In the genomic region with DNA sequence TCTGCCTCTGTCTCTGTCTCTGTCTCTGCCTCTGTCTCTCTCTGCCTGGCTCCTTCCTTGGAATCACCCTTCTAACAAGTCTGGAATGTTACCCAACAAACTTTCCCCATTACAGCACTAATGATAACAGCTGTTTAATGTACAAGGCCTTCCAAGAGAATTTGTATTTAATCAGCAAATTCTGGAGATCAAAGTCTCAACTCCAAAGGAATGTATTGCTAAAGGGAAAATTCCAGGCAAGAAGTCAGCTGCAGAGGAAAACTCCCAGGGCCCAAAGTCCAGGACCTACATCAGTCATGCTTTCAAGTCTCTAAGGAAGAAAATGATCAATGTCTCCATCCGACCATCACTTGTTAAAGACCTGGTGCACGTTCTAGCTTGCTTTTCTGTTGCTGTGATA, we compare ENCODE assay signal across 18 mouse cellular contexts. TPM values are rescaled to one million over a fixed set of nuclear protein-coding genes. Genes with fewer than 3 reads are reported as not detected.
DNase-seq lines count a peak whose midpoint lies in the region; ATAC-seq and TF ChIP-seq lines count a peak whose summit lies in the region.
"Had no signal": no experiment of that assay in that cellular context is flagged by ENCODE, and none has a peak within 500 bp of the region (broad histone marks: within the 10 kb centered on the region; RNA-seq: fewer than 3 reads in every experiment).

No protein-coding gene starts in this region.

- WGBS in lung, embryonic 14.5 days, result 45% methylated on average over 2 of the region's 2 CpGs
- 34% methylated on average over 2 of the region's 2 CpGs for WGBS in intestine, postnatal 0 days
- WGBS in kidney, embryonic 16.5 days, result 27% methylated on average over 2 of the region's 2 CpGs
- WGBS in stomach, postnatal 0 days, result 37% methylated on average over 2 of the region's 2 CpGs

- no peaks in the 10 kb centered on the region for H3K27me3 ChIP-seq in lung, embryonic 14.5 days (ENCODE audit: insufficient read depth, low read length)
- no peaks in the 10 kb centered on the region for H3K27me3 ChIP-seq in intestine, postnatal 0 days (replicated peaks; ENCODE audit: control insufficient read depth, insufficient read depth, low read length)
- no peaks in the 10 kb centered on the region for H3K27me3 ChIP-seq in kidney, embryonic 16.5 days (ENCODE audit: insufficient read depth, low read length)
- no peaks in the 10 kb centered on the region for H3K27me3 ChIP-seq in stomach, postnatal 0 days (ENCODE audit: control insufficient read depth, insufficient read depth, low read length)
- H3K27me3 ChIP-seq: hindbrain, embryonic 15.5 days; midbrain, embryonic 15.5 days had no signal

- H3K4me1 ChIP-seq in lung, embryonic 14.5 days (ENCODE audit: insufficient read depth), result peaks cover 26% of the 10 kb centered on the region
- H3K4me1 ChIP-seq in intestine, postnatal 0 days (replicated peaks; ENCODE audit: control insufficient read depth, insufficient read depth, low read length), result peaks cover 4% of the 10 kb centered on the region; the same call in 1 of the 2 replicates
- peaks cover 24% of the 10 kb centered on the region for H3K4me1 ChIP-seq in kidney, embryonic 16.5 days (ENCODE audit: insufficient read depth, low read length)
- peaks cover 7% of the 10 kb centered on the region for H3K4me1 ChIP-seq in stomach, postnatal 0 days (replicated peaks; ENCODE audit: control insufficient read depth, insufficient read depth)

- no peak overlapping the region for H3K9ac ChIP-seq in lung, embryonic 14.5 days
- H3K9ac ChIP-seq in intestine, postnatal 0 days (ENCODE audit: low read depth, low read length), result no peak overlapping the region
- H3K9ac ChIP-seq in kidney, embryonic 16.5 days (replicated peaks; ENCODE audit: low read length), result no peak overlapping the region
- H3K9ac ChIP-seq in stomach, postnatal 0 days (ENCODE audit: low read length), result no peak overlapping the region
- H3K9ac ChIP-seq: hindbrain, embryonic 15.5 days; midbrain, embryonic 15.5 days had no signal

- no peak for ATAC-seq in lung, embryonic 14.5 days (ENCODE audit: insufficient read depth)
- ATAC-seq in intestine, postnatal 0 days, result peak; percentile 81
- no peak for ATAC-seq in kidney, embryonic 16.5 days (ENCODE audit: low FRiP score, low TSS enrichment)
- peak; percentile 48; the same call in 1 of the 2 replicates for ATAC-seq in stomach, postnatal 0 days (ENCODE audit: low FRiP score, low TSS enrichment)
- ATAC-seq in megakaryocyte progenitor cell, adult 5-6 weeks (replicated peaks; ENCODE audit: poor library complexity), result no peak
- ATAC-seq: CD4-positive, CD25-positive, alpha-beta regulatory T cell, adult 4 months; forebrain, embryonic 14.5 days; midbrain, embryonic 15.5 days had no signal

- TF ChIP-seq EP300 in stomach, postnatal 0 days (optimal IDR thresholded peaks at IDR 0.05), result no peak

- no peaks in the 10 kb centered on the region for H3K36me3 ChIP-seq in lung, embryonic 14.5 days (ENCODE audit: insufficient read depth)
- no peaks in the 10 kb centered on the region for H3K36me3 ChIP-seq in intestine, postnatal 0 days (ENCODE audit: control insufficient read depth, insufficient read depth)
- no peaks in the 10 kb centered on the region for H3K36me3 ChIP-seq in kidney, embryonic 16.5 days (ENCODE audit: insufficient read depth, low read length)
- no peaks in the 10 kb centered on the region for H3K36me3 ChIP-seq in stomach, postnatal 0 days (ENCODE audit: control insufficient read depth, insufficient read depth, low read length)
- H3K36me3 ChIP-seq: hindbrain, embryonic 15.5 days; midbrain, embryonic 15.5 days had no signal

- H3K9me3 ChIP-seq in lung, embryonic 14.5 days (ENCODE audit: low read depth, low read length), result no peaks in the 10 kb centered on the region
- H3K9me3 ChIP-seq in intestine, postnatal 0 days (ENCODE audit: control insufficient read depth), result no peaks in the 10 kb centered on the region
- no peaks in the 10 kb centered on the region for H3K9me3 ChIP-seq in kidney, embryonic 16.5 days (ENCODE audit: low read length)
- H3K9me3 ChIP-seq in stomach, postnatal 0 days (ENCODE audit: control insufficient read depth, low read length), result no peaks in the 10 kb centered on the region
- H3K9me3 ChIP-seq: hindbrain, embryonic 15.5 days; midbrain, embryonic 15.5 days had no signal

- TF ChIP-seq CTCF in lung, embryonic 14.5 days (IDR thresholded peaks at IDR 0.05; ENCODE audit: low read depth), result no peak
- no peak for TF ChIP-seq CTCF in intestine, postnatal 0 days (IDR thresholded peaks at IDR 0.05; ENCODE audit: low read depth)
- no peak for TF ChIP-seq CTCF in stomach, postnatal 0 days (IDR thresholded peaks at IDR 0.05; ENCODE audit: low read depth)

- H3K4me2 ChIP-seq in lung, embryonic 14.5 days, result no peak overlapping the region
- H3K4me2 ChIP-seq in intestine, postnatal 0 days (replicated peaks; ENCODE audit: low read depth), result 0 out of 2 replicates have a peak overlapping the region, but pooled peaks have one; percentile 13
- no peak overlapping the region for H3K4me2 ChIP-seq in kidney, embryonic 16.5 days (replicated peaks; ENCODE audit: low read depth, low read length)
- no peak overlapping the region for H3K4me2 ChIP-seq in stomach, postnatal 0 days (replicated peaks; ENCODE audit: low read depth)
- H3K4me2 ChIP-seq: hindbrain, embryonic 15.5 days; liver, embryonic 11.5 days; midbrain, embryonic 15.5 days had no signal

- H3K4me3 ChIP-seq in lung, embryonic 14.5 days (ENCODE audit: low read depth, low read length), result no peak overlapping the region
- no peak overlapping the region for H3K4me3 ChIP-seq in intestine, postnatal 0 days (ENCODE audit: low read depth, low read length)
- no peak overlapping the region for H3K4me3 ChIP-seq in kidney, embryonic 16.5 days (ENCODE audit: low read length)
- no peak overlapping the region for H3K4me3 ChIP-seq in stomach, postnatal 0 days (ENCODE audit: low read depth, low read length)
- H3K4me3 ChIP-seq: hindbrain, embryonic 15.5 days; midbrain, embryonic 15.5 days had no signal

- peak overlapping the region; percentile 60; the same call in 1 of the 2 replicates for H3K27ac ChIP-seq in lung, embryonic 14.5 days (ENCODE audit: low read depth)
- peak overlapping the region; percentile 82 for H3K27ac ChIP-seq in intestine, postnatal 0 days (ENCODE audit: low read depth, low read length)
- H3K27ac ChIP-seq in kidney, embryonic 16.5 days (ENCODE audit: low read length), result peak overlapping the region; percentile 49
- no peak overlapping the region for H3K27ac ChIP-seq in stomach, postnatal 0 days (replicated peaks)
- H3K27ac ChIP-seq: hindbrain, embryonic 15.5 days; midbrain, embryonic 15.5 days had no signal

- peak; percentile 75 for DNase-seq in lung, embryonic 14.5 days
- no peak for DNase-seq in lung, postnatal 4 days
- DNase-seq in stomach, postnatal 0 days (ENCODE audit: low spot score), result no peak
- no peak for DNase-seq in right cerebral cortex, postnatal 25 days
- DNase-seq: adrenal gland, postnatal 14 days; cerebellum, adult 8-10 months; right cerebral cortex, postnatal 14 days had no signal

RNA-seq across cellular contexts. Expression of gene Kcne1, which starts 48.6 kb away (rescaled TPM):
- polyA plus RNA-seq in lung, embryonic 14.5 days (2014; fragmentation: Nextera tagmentation; extraction: Ambion mirVana), result 0.22 TPM in 1 of 2 replicates, not detected in the other
- polyA plus RNA-seq in intestine, postnatal 0 days (2015; fragmentation: Nextera tagmentation; extraction: Ambion mirVana), result not detected in 2 replicates
- 2.8 and 3.7 TPM in 2 replicates for polyA plus RNA-seq in kidney, embryonic 16.5 days (2015; fragmentation: Nextera tagmentation; extraction: Ambion mirVana)
- 20.3 and 20.8 TPM in 2 replicates for polyA plus RNA-seq in stomach, postnatal 0 days (2015; fragmentation: Nextera tagmentation; extraction: Ambion mirVana)
- total RNA-seq in megakaryocyte progenitor cell, adult 5-6 weeks (2015), result not detected in 2 replicates
- not detected in 2 replicates for total RNA-seq in megakaryocyte progenitor cell, adult 5-6 weeks (2017)
- total RNA-seq: adrenal gland, postnatal 14 days; layer of hippocampus, adult 18-20 months; megakaryocyte, adult 5-6 weeks; MEL had no signal
- polyA plus RNA-seq: CD4-positive, CD25-positive, alpha-beta regulatory T cell, adult 4 months; liver, embryonic 11.5 days; midbrain, embryonic 15.5 days had no signal

Comparison
In these comparisons a context has a peak if more than half of its experiments do, and no peak if none do; other contexts are left out.
1. ATAC-seq: peak in intestine, postnatal 0 days (single experiment) and stomach, postnatal 0 days (single experiment); none in lung, embryonic 14.5 days (single experiment), kidney, embryonic 16.5 days (single experiment) and megakaryocyte progenitor cell, adult 5-6 weeks (single experiment).